Mouse (Mus musculus) T-cell, adult 2 months (primary cell): Measurements from ENCODE around the gene Mknk2.

Experiments used
- DNase-seq: peaks from one replicate; pipeline ENCODE4 v3.0.0; 2022; ENCODE audit warnings: low spot score

Gene Mknk2

GRCm38 (mm10) chr10:80677942-80678436 lies at the start of gene Mknk2:
TSS of gene Mknk2 (minus strand) at chr10:80678112.
- DNase-seq: peak; percentile 97

GRCm38 (mm10) chr10:80717281-80717680 lies 39.4 kb upstream of the Mknk2 start:
- no peak for DNase-seq

- DNase-seq: no peak
Observed at GRCm38 (mm10) chr10:80710834-80711233, 32.9 kb upstream of the Mknk2 start.

- DNase-seq: no peak
Observed at GRCm38 (mm10) chr10:80705479-80705878, 27.6 kb upstream of the Mknk2 start.

GRCm38 (mm10) chr10:80705033-80705432 lies 27.1 kb upstream of the Mknk2 start:
- DNase-seq: no peak

- no peak for DNase-seq
Observed at GRCm38 (mm10) chr10:80704418-80704817, 26.5 kb upstream of the Mknk2 start.

- no peak for DNase-seq
Observed at GRCm38 (mm10) chr10:80703643-80704042, 25.7 kb upstream of the Mknk2 start.

DNA sequence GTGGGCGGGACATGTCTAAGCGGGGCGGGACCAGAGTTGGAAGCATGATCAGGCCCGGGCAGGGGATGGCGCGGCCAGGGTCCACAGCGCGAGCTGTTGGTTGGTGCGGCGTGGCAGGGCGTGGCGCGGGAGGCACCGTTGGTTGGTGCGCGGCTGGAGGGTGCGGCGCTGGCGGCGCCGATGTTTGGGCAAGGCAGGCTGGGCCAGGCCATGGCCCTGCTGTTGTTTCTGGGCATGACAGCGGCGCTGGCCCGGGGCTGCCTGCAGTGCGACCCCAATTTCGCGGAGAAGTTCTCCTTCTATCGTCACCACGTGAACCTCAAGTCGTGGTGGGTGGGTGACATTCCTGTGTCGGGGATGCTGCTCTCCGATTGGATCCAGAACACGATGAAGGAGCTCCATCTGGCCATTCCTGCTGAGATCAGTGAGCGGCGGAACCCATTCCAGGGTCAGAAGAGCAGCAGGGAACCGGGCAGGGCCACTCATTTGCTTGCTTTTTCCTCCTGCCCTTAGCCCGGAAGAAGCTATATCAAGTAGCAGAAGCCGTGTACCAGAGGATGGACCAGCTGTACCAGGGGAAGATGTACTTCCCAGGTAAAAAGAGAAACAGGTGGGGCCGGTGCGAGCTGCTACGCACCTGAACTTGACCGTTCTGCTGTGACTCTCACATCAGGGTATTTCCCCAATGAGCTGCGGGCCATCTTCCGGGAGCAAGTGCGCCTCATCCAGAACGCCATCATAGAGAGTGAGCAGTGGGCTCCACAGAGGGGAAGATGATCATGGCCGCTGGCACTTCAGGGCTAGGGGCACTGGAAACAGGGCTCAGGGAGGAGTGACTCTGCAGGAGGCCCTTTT lies 24.9 kb upstream of the Mknk2 start:
- peak; percentile 90 for DNase-seq

DNA sequence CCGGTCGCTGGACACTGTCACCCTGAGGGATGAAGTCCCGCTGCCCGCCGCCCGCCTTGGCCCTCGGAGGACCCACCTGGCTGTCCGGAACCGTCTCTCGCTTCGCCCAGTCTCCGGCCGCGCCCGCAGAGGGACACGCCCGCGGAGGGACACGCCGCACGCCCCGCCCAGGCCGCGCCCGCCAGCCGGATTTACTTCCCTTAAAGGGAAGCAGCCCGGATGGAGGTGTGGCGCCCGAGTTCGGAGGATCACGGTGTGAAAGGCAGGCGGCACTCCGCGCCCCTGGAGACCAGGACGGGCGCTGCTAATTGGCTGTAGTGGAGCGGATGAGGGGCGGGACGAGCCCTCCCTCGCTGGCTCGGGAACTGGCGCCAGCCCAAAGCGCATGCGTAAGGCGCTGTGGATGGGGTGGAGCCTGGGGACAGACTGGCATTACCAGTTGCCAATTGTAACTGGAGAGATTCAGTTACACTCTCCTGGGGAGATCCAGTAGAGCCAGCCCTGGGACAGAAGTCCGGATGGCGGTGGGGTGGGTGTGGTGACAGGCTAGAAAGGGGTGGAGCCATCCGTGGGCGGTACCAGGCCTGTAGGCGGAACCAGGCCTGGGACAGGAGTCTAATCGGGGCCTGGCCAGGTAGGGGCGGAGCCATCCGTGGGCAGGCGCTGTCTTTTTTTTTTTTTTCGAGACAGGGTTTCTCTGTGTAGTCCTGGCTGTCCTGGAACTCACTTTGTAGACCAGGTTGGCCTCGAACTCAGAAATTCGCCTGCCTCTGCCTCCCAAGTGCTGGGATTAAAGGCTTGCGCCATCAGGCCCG lies 24.0 kb upstream of the Mknk2 start, which contains the start of the genes Mob3a and Izumo4:
Gene Mob3a, minus strand, starts transcription at position 257 of the 815 bp plus-strand sequence.
Gene Izumo4, plus strand, starts transcription at position 464 of the 815 bp plus-strand sequence.
- peak; percentile 100 for DNase-seq

GRCm38 (mm10) chr10:80700732-80701131 lies 22.8 kb upstream of the Mknk2 start:
- DNase-seq: peak; percentile 83

GRCm38 (mm10) chr10:80700038-80700504 lies 22.2 kb upstream of the Mknk2 start:
- no peak for DNase-seq

DNA sequence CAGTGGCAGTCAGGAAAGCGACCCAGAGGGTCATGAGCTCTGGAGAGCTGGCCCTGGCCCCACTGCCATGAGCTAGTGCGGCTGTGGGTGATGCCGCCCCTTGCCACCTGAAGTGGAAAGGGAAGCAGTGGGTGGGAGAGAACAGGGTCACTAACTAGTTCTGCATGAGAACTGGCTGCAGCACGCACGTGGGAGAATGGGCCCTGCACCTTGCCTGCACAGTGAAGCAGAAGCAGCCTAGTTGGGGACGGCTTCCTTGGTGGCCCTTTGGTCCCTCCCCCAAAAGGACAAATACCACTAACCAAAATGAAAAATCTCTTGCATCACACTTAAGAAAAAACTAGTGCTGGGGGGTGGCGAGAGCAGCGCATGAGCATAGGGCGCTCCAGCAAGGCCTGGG lies 20.7 kb upstream of the Mknk2 start:
- DNase-seq: no peak

GRCm38 (mm10) chr10:80697812-80698211 lies 19.9 kb upstream of the Mknk2 start:
- no peak for DNase-seq

DNA sequence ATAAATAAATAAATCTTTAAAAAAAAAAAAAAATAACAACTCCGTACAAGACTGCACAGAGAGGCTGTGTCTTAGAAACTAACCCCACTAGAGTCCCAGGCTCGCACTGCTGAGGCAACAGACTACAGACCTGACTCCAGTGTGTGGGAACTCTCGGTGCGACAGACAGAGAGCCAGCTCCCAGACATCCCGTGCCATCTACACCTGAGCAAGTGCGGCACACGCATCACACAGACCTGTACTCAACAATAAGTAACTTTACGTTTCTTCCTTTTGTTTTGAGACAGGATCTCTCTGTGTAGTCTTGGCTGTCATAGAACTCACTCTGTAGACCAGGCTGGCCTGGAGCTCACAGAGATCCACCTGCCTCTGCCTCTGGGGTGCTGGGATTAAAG lies 19.5 kb upstream of the Mknk2 start:
- no peak for DNase-seq

GRCm38 (mm10) chr10:80696502-80697392 lies 18.8 kb upstream of the Mknk2 start:
- no peak for DNase-seq

DNA sequence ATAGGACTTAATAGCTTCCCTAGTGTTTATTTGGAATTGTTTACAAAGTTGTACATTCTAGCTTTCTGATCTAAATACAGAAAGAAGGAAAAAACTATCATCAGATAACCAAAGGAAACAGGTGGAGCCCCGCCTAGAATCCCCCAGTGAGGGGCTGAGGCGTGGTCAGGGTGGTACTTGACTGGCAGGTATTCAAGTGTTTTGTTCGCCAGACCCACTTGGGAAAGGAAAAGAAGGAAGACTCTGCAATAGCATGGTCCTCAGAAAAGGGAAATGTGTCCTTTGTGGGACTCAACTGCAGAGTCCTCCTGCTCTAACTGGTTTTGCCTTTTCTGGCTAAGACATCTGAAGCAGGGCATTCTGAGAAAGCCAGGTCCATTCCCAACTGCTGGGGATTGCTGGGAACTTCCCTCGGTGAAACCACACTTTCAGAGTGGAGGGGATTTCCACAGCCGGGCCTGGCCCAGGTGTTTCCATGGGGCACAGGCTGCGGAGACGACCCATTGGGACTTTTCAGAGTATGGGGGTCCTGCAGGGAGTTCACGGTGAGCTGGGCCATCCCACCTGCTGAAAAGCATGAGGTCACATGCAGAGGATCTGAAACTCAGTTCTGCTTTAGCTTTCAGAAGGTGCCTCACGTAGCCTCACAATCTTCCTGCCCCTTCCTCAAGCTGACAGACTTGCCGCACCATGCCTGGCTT lies 18.0 kb upstream of the Mknk2 start:
- DNase-seq: peak; percentile 62

GRCm38 (mm10) chr10:80695186-80695585 lies 17.3 kb upstream of the Mknk2 start:
- peak; percentile 93 for DNase-seq

GRCm38 (mm10) chr10:80694159-80694938 lies 16.4 kb upstream of the Mknk2 start:
- DNase-seq: no peak

DNA sequence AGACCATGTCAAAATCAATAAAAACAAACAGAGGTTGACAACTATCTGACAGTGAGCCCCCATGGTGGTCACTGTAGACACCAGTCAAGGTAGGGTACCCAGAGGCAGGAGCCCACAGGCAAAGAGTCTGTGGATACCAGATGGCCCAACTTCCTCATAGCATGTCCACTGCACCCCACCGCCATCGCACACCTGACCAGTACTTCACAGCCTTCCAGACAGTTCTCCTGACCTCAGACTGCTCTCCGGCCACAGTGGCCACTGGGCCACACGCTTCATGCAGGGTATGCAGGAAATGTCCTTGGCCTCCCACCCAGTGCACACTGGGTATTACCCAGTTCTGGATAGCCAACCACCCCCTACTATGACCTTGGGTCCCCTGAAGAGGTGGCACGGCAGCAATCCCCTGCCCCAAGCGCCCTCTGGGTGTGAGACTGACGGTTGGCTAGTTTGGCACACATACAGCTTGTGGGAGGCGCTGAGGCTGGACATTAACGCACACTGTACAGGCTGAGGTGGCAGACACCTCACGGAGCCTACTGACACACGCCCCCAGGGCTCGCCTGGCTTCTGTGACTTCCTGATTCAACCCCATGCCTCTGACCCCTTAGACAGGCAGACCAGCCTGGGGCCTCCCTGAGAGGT lies 15.6 kb upstream of the Mknk2 start:
- DNase-seq: no peak
